Mouse (Mus musculus): ENCODE data around the gene Bscl2. TPM values are rescaled to one million over a fixed set of nuclear protein-coding genes. Genes with fewer than 3 reads are reported as not detected.
"Not testable (repeated sequence)": the region's sequence is repeated elsewhere in the genome, so short reads cannot be mapped to it uniquely, and the experiment has no call there.

Gene Bscl2
- total RNA-seq, 1 experiment from 2014 or later, result 15.8 TPM

DNA sequence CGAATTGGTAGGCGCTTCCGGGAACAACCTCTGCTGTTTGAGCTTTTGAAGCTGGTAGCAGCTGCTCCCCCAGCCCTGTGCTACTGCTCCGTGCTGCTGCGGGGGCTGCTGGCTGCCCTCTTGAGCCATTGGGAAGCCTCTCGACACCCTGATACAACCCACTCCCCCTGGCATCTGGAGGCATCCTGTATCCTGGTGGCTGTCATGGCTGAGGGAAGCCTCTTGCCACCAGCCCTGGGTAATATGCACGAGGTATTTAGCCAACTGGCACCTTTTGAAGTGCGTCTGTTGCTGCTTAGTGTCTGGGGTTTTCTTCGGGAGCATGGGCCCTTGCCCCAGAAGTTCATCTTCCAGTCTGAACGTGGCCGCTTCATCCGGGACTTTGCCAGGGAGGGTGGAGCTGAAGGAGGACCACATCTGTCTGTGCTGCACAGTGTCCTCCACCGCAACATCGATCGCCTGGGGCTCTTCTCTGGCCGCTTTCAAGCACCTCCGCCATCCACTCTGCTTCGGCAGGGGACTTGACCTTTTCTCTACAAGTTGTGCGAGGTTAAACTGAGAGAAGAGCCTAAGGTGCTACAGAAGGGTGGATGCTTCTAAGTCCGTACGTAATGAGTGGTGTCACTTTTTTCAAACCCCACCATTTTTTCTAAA lies 60.1 kb downstream of the Bscl2 start:
- not testable (repeated sequence) for ATAC-seq (ENCODE audit: extremely low read depth, insufficient number of reproducible peaks, low FRiP score, poor library complexity, severe bottlenecking)

DNA sequence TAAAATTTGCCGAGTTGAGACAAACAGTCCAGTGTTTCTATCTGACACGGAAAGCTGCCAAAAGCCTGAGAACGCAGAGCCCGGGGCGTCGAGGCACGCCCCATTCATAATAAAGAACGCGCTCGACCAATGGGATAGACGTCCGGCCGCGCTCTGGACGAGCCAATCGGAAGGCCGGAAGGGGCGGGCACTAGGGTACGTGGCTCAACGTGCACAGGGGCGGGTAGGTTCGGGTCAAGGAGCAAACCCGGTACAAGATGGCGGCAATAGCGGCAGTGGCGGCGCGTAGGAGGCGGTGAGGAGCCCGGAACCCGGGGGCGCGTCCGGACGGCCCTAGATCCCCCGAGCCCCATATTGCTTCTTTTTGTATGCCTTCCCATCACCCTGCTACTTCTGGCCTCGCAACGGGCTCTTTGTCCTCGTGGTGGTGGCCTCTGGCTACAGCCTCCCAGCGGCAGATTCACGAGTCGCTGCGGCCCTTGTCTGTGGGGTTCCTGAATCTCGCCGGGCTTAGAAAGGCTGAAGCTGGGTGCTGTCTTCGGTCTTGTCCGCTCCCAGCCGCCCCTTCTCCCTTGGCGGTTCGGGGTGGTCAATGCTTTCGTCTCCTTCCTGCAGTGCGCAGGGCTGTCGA lies 60.7 kb downstream of the Bscl2 start, which contains the start of gene Ganab:
Ganab (plus strand) TSS at position 207 of the 631 bp plus-strand sequence.
- ATAC-seq (ENCODE audit: extremely low read depth, insufficient number of reproducible peaks, low FRiP score, poor library complexity, severe bottlenecking), result peak; percentile 99

Other genes with a start within 250 kb of the Bscl2 start
- gene Slc22a8, start 246.2 kb upstream of the Bscl2 start, total RNA-seq (2017), result not detected in 2 replicates
- not detected in 2 replicates for gene Slc22a6, start 219.4 kb upstream of the Bscl2 start, total RNA-seq (2017)
- gene Chrm1, start 173.7 kb upstream of the Bscl2 start, total RNA-seq (2017), result not detected in 2 replicates
- gene Slc3a2, start 114.1 kb upstream of the Bscl2 start, total RNA-seq (2017), result 62.0 and 69.6 TPM in 2 replicates
- gene Wdr74, start 101.6 kb upstream of the Bscl2 start, total RNA-seq (2017), result 36.4 and 46.0 TPM in 2 replicates
- gene 1700092M07Rik, start 96.7 kb upstream of the Bscl2 start, total RNA-seq (2017), result 7.2 TPM in 1 of 2 replicates, not detected in the other
- 144 and 149 TPM in 2 replicates for gene Stx5a, start 96.1 kb upstream of the Bscl2 start, total RNA-seq (2017)
- gene Nxf1, start 80.4 kb upstream of the Bscl2 start, total RNA-seq (2017), result 183 and 187 TPM in 2 replicates
- 15.5 and 16.6 TPM in 2 replicates for gene Tmem223, start 66.5 kb upstream of the Bscl2 start, total RNA-seq (2017)
- 80.4 and 111 TPM in 2 replicates for gene Tmem179b, start 63.0 kb upstream of the Bscl2 start, total RNA-seq (2017)
- 9.2 and 11.6 TPM in 2 replicates for gene Taf6l, start 51.0 kb upstream of the Bscl2 start, total RNA-seq (2017)
- 30.0 and 32.5 TPM in 2 replicates for gene Polr2g, start 38.9 kb upstream of the Bscl2 start, total RNA-seq (2017)
- 2.5 and 4.2 TPM in 2 replicates for gene Zbtb3, start 34.9 kb upstream of the Bscl2 start, total RNA-seq (2017)
- 46.0 and 48.2 TPM in 2 replicates for gene Ttc9c, start 18.1 kb upstream of the Bscl2 start, total RNA-seq (2017)
- gene Hnrnpul2, start 17.5 kb upstream of the Bscl2 start, total RNA-seq (2017), result 110 and 115 TPM in 2 replicates
- gene AC129217.1, start 7.7 kb upstream of the Bscl2 start, total RNA-seq (2017), result 33.6 and 50.5 TPM in 2 replicates
- gene Gng3, start 1.7 kb downstream of the Bscl2 start, total RNA-seq (2017), result 0.23 and 0.25 TPM in 2 replicates
- gene Lrrn4cl, start 13.3 kb downstream of the Bscl2 start, total RNA-seq (2017), result not detected in 2 replicates
- 167 TPM in 2 replicates for gene Ubxn1, start 34.0 kb downstream of the Bscl2 start, total RNA-seq (2017)
- gene Uqcc3, start 43.5 kb downstream of the Bscl2 start, total RNA-seq (2017), result 38.4 and 59.9 TPM in 2 replicates
- 13.4 and 31.1 TPM in 2 replicates for gene Lbhd1, start 46.3 kb downstream of the Bscl2 start, total RNA-seq (2017)
- not detected in 2 replicates for gene Gm49403, start 46.5 kb downstream of the Bscl2 start, total RNA-seq (2017)
- gene 1810009A15Rik, start 51.4 kb downstream of the Bscl2 start, total RNA-seq (2017), result 57.6 and 75.0 TPM in 2 replicates
- not detected in 2 replicates for gene Gm49416, start 51.5 kb downstream of the Bscl2 start, total RNA-seq (2017)
- gene Ints5, start 55.5 kb downstream of the Bscl2 start, total RNA-seq (2017), result 9.0 and 9.2 TPM in 2 replicates
- 62.1 and 69.2 TPM in 2 replicates for gene Ganab, start 60.6 kb downstream of the Bscl2 start, total RNA-seq (2017)
- gene B3gat3, start 82.9 kb downstream of the Bscl2 start, total RNA-seq (2017), result 46.6 and 47.5 TPM in 2 replicates
- gene Rom1, start 91.9 kb downstream of the Bscl2 start, total RNA-seq (2017), result 2.6 and 3.1 TPM in 2 replicates
- 75.3 and 92.8 TPM in 2 replicates for gene Eml3, start 92.1 kb downstream of the Bscl2 start, total RNA-seq (2017)
- 165 and 169 TPM in 2 replicates for gene Mta2, start 104.4 kb downstream of the Bscl2 start, total RNA-seq (2017)
- 25.9 and 29.6 TPM in 2 replicates for gene Tut1, start 116.4 kb downstream of the Bscl2 start, total RNA-seq (2017)
- 345 and 391 TPM in 2 replicates for gene Eef1g, start 129.6 kb downstream of the Bscl2 start, total RNA-seq (2017)
- gene Ahnak, start 151.8 kb downstream of the Bscl2 start, total RNA-seq (2017), result 181 and 193 TPM in 2 replicates

All from neutrophil, adult 5-6 weeks (primary cell).